Mouse (Mus musculus): ENCODE results near the gene Itih5. TPM values are rescaled to one million over a fixed set of nuclear protein-coding genes. Genes with fewer than 3 reads are reported as not detected.

Gene Itih5
- polyA plus RNA-seq, 1 experiment = not detected

DNA sequence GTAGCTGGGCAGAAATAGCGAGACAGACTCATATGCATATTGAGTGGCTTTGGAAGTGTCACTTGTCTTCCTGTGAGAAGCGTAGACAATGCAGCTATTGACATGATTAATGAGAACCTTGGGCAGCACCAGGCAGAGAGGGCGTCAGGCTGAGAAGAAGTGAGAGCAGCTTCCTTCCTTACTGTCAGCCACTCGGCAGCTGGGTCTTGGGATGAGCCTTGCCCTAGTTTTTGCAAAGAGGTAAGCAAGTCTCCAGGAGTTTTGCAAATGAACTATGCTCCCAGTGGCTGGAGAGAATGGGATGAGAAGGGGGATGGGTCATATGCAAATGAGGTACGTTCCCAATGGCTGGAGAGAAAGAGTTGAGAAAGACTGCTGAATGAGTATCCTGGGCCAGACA lies 109.4 kb downstream of the Itih5 start:
- H3K27ac ChIP-seq (ENCODE audit: insufficient read depth, low read depth, low read length) = no peak overlapping the region
- WGBS = 50% methylated on average over 5 of the region's 5 CpGs
- TF ChIP-seq CTCF (IDR thresholded peaks at IDR 0.05; ENCODE audit: insufficient read depth, low read depth, low read length) (no peak), POLR2A (IDR thresholded peaks at IDR 0.05; ENCODE audit: insufficient read depth, low read depth, low read length) (no peak)
- peaks cover 6% of the 10 kb centered on the region; the same call in 1 of the 2 replicates for H3K4me1 ChIP-seq (ENCODE audit: control insufficient read depth, insufficient read depth, low read length)
- H3K4me3 ChIP-seq (ENCODE audit: insufficient read depth, low read depth, low read length) = no peak overlapping the region

DNA sequence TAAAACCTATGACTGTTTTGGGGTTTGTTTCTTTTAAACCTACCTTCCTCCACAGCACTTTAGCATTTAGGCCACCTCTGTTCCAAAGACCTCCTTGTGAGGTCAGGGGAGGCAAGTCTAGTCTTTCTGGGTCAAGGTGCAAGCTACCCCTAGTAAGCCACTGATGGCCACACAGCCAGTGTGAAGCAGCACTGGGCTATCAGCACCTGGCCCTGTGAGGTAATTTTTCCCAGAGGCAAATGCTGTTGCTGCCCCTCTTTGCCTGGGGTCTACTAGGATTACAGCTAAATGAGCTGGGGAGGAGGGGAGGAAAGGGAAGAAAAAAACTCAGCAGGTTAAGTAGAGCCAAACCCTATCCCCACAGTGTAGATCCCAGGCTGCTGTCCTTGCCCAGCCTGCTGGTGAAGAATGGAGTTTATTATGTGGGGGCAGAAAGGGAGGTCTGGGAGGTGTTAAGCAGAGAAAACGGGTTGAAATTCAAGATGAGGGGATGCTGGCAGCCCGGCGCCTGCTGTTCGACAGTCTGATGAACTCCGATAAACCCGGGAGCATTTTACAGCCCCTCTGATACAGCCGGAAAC lies 110.6 kb downstream of the Itih5 start:
- 47% methylated on average over 7 of the region's 7 CpGs for WGBS
- no peak for TF ChIP-seq POLR2A (IDR thresholded peaks at IDR 0.05; ENCODE audit: insufficient read depth, low read depth, low read length)
- TF ChIP-seq CTCF (IDR thresholded peaks at IDR 0.05; ENCODE audit: insufficient read depth, low read depth, low read length) = no peak
- Histone ChIP-seq H3K4me3 (ENCODE audit: insufficient read depth, low read depth, low read length) (no peak overlapping the region), H3K27ac (ENCODE audit: insufficient read depth, low read depth, low read length) (no peak overlapping the region), H3K4me1 (ENCODE audit: control insufficient read depth, insufficient read depth, low read length) (peaks cover 6% of the 10 kb centered on the region; the same call in 1 of the 2 replicates)

DNA sequence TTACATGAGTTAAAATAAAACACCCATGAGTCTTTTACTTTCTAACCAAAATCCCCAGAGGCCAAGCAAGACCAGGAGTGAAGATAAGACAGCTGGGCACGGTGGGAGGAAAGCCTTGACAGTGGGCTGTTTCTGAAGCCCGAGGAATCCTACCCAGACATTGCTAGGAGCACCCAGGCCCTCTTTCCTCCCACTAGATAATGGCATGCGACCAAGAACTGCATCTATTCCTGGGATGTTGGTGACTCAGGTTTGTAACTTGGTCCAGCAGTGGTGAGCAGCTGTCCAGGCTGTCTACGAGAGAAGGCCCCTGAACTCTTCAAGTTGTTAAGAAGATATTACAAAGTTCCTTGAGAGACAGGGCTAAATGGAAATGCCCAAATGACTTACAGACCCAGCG lies 112.5 kb downstream of the Itih5 start:
- H3K27ac ChIP-seq (ENCODE audit: insufficient read depth, low read depth, low read length) = no peak overlapping the region
- TF ChIP-seq CTCF (IDR thresholded peaks at IDR 0.05; ENCODE audit: insufficient read depth, low read depth, low read length) (no peak), POLR2A (IDR thresholded peaks at IDR 0.05; ENCODE audit: insufficient read depth, low read depth, low read length) (no peak)
- no peak overlapping the region for H3K4me3 ChIP-seq (ENCODE audit: insufficient read depth, low read depth, low read length)
- 75% methylated on average over 5 of the region's 5 CpGs for WGBS
- peaks cover 6% of the 10 kb centered on the region; the same call in 1 of the 2 replicates for H3K4me1 ChIP-seq (ENCODE audit: control insufficient read depth, insufficient read depth, low read length)

DNA sequence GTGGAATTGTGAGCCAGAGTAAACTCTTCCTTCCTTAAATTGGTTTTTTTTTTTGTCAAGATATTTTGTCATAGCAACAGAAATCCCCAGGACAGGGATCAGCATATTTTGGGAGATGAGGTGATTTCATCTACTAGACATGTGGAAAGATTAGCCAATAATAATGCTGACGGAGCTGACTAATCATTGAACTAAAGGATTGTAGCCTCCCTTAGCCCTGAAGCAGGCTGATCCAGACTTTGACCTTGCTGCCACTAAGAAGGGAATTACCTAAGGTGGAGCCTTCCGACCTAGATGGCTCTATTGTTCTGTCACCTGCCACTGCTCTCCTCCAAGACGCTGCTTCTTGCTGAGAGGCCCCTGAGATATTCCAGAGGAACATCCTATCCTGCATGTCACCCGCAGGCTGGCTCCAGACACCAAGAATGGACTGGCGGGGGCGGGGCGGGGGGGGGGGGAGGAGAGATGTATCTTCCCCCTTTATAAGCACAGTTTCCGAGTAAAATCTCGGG lies 119.3 kb downstream of the Itih5 start:
- peaks cover 8% of the 10 kb centered on the region for H3K4me1 ChIP-seq (ENCODE audit: control insufficient read depth, insufficient read depth, low read length)
- TF ChIP-seq CTCF (IDR thresholded peaks at IDR 0.05; ENCODE audit: insufficient read depth, low read depth, low read length) (no peak), POLR2A (IDR thresholded peaks at IDR 0.05; ENCODE audit: insufficient read depth, low read depth, low read length) (no peak)
- WGBS = 84% methylated on average over 9 of the region's 9 CpGs
- no peak overlapping the region for H3K4me3 ChIP-seq (ENCODE audit: insufficient read depth, low read depth, low read length)
- H3K27ac ChIP-seq (ENCODE audit: insufficient read depth, low read depth, low read length) = no peak overlapping the region

GRCm38 (mm10) chr2:10273541-10274050 lies 120.2 kb downstream of the Itih5 start:
- no peak for TF ChIP-seq POLR2A (IDR thresholded peaks at IDR 0.05; ENCODE audit: insufficient read depth, low read depth, low read length)
- TF ChIP-seq CTCF (IDR thresholded peaks at IDR 0.05; ENCODE audit: insufficient read depth, low read depth, low read length) = no peak
- Histone ChIP-seq H3K4me1 (ENCODE audit: control insufficient read depth, insufficient read depth, low read length) (peaks cover 8% of the 10 kb centered on the region), H3K4me3 (ENCODE audit: insufficient read depth, low read depth, low read length) (no peak overlapping the region), H3K27ac (ENCODE audit: insufficient read depth, low read depth, low read length) (no peak overlapping the region)
- 74% methylated on average over 3 of the region's 3 CpGs for WGBS

DNA sequence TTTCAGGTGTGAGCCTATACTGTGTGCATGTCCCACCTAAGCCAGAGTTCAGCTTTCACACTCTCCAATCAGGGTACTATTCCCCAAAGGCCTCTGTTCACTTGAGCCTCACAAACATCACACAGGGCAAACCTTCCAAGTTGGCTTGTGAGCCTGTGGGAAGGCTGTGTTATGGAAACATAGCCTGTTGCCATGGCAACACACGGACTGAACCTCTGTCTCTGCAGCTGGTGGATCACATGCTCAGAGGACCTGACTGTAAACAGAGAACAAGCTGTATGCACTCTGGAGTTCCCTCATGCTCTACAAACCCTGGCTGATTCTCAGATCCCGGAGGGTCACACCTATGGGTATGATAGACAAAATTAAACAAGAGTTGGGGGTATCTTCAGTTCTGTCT lies 122.8 kb downstream of the Itih5 start:
- TF ChIP-seq CTCF (IDR thresholded peaks at IDR 0.05; ENCODE audit: insufficient read depth, low read depth, low read length) = no peak
- no peak for TF ChIP-seq POLR2A (IDR thresholded peaks at IDR 0.05; ENCODE audit: insufficient read depth, low read depth, low read length)
- peaks cover 8% of the 10 kb centered on the region for H3K4me1 ChIP-seq (ENCODE audit: control insufficient read depth, insufficient read depth, low read length)
- H3K27ac ChIP-seq (ENCODE audit: insufficient read depth, low read depth, low read length) = peak overlapping the region; percentile 67; the same call in 1 of the 2 replicates
- no peak overlapping the region for H3K4me3 ChIP-seq (ENCODE audit: insufficient read depth, low read depth, low read length)
- WGBS = 22% methylated on average over 2 of the region's 2 CpGs

GRCm38 (mm10) chr2:10283686-10284085 lies 130.3 kb downstream of the Itih5 start:
- WGBS = 71% methylated on average over 5 of the region's 5 CpGs
- no peaks in the 10 kb centered on the region for H3K4me1 ChIP-seq (ENCODE audit: control insufficient read depth, insufficient read depth, low read length)
- no peak overlapping the region for H3K4me3 ChIP-seq (ENCODE audit: insufficient read depth, low read depth, low read length)
- TF ChIP-seq CTCF (IDR thresholded peaks at IDR 0.05; ENCODE audit: insufficient read depth, low read depth, low read length) = no peak
- TF ChIP-seq POLR2A (IDR thresholded peaks at IDR 0.05; ENCODE audit: insufficient read depth, low read depth, low read length) = no peak
- H3K27ac ChIP-seq (ENCODE audit: insufficient read depth, low read depth, low read length) = no peak overlapping the region

DNA sequence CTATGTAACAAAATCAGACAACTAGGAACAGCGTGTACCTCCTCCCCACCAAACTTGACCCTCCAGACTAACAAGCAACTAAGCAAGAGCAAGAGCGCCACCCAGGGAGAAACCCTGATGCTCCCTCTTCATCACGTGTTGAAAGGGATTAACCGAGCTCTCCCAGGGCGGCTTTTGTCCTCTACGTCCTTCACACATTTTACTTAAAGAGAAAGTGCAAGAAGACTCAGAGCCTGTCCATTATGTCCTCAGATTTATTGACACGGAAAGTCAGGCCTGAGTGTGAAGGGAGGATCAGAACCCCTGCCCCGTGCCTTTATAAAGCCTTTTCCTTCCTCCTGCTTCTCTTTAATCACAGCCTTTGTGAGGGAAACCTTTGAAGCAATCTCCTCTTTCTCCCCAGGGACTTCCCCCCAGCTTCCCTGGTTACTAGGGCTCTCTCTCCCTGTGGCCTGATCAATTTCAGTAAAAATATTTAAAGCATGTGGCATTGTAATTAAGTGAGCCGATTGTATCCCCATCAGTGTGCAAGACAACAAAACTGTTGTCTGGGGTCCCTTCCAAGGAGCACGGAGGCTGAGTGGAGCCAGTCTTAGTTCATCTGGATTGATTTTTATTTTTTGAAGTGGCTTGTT lies 131.4 kb downstream of the Itih5 start:
- 43% methylated on average over 10 of the region's 10 CpGs for WGBS
- TF ChIP-seq CTCF (IDR thresholded peaks at IDR 0.05; ENCODE audit: insufficient read depth, low read depth, low read length) (no peak), POLR2A (IDR thresholded peaks at IDR 0.05; ENCODE audit: insufficient read depth, low read depth, low read length) (no peak)
- Histone ChIP-seq H3K4me3 (ENCODE audit: insufficient read depth, low read depth, low read length) (no peak overlapping the region), H3K4me1 (ENCODE audit: control insufficient read depth, insufficient read depth, low read length) (no peaks in the 10 kb centered on the region), H3K27ac (ENCODE audit: insufficient read depth, low read depth, low read length) (no peak overlapping the region)

DNA sequence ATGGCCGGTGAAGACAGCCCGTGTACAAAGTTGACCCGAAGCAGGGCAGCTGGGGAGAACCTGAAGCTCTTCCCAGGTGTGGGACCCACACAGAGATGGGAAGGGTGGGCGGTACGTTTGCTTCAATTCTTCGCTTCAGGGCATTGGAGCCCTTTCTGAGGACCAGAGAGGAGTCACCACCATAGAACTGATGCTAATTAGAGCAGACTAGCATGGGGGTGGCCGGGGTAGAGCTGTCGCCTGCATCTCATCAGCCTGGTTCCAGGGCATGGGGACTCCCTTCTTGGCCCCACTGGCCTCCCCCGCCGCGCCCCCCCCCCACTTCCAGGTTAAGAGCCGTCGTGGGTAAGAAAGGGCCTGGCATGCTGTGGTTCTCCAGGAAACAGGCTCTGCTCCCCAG lies 132.6 kb downstream of the Itih5 start:
- TF ChIP-seq POLR2A (IDR thresholded peaks at IDR 0.05; ENCODE audit: insufficient read depth, low read depth, low read length) = no peak
- no peak for TF ChIP-seq CTCF (IDR thresholded peaks at IDR 0.05; ENCODE audit: insufficient read depth, low read depth, low read length)
- H3K4me3 ChIP-seq (ENCODE audit: insufficient read depth, low read depth, low read length) = no peak overlapping the region
- 61% methylated on average over 13 of the region's 13 CpGs for WGBS
- H3K4me1 ChIP-seq (ENCODE audit: control insufficient read depth, insufficient read depth, low read length) = no peaks in the 10 kb centered on the region
- H3K27ac ChIP-seq (ENCODE audit: insufficient read depth, low read depth, low read length) = no peak overlapping the region

All from olfactory bulb, adult 2 months (tissue).